Mouse (Mus musculus) lung, embryonic 14.5 days (tissue): ENCODE measurements around the gene Kcnq1. TPM values are rescaled to one million over a fixed set of nuclear protein-coding genes. Genes with fewer than 3 reads are reported as not detected.

Experiments used
- ATAC-seq: fragments of 200-750 bp; cut with Nextera tagmentation; 2 replicates; pipeline ENCODE4 v1.8.0; 2017; ENCODE audit warnings: mild to moderate bottlenecking, moderate TSS enrichment, moderate library complexity; ENCODE audit not compliant: insufficient read depth
- DNase-seq: peaks from one replicate; pipeline ENCODE4 v3.0.0-alpha.2; 2015
- H3K27ac ChIP-seq: fragments of 300-500 bp; sonication (generic); 2 replicates; pipeline ENCODE4 v1.5.1; 2014; ENCODE audit warnings: low read depth, mild to moderate bottlenecking, moderate library complexity
- H3K27me3 ChIP-seq: fragments of 300-500 bp; sonication (generic); 2 replicates; pipeline ENCODE4 v1.6.1; 2014; ENCODE audit warnings: low read length, control low read depth; ENCODE audit not compliant: insufficient read depth
- H3K36me3 ChIP-seq: fragments of 300-500 bp; sonication (generic); 2 replicates; pipeline ENCODE4 v1.6.1; 2014; ENCODE audit warnings: control low read depth; ENCODE audit not compliant: insufficient read depth
- H3K4me1 ChIP-seq: fragments of 300-500 bp; sonication (generic); 2 replicates; pipeline ENCODE4 v1.6.1; 2014; ENCODE audit warnings: antibody characterized with exemption, control low read depth; ENCODE audit not compliant: insufficient read depth
- H3K4me2 ChIP-seq: fragments of 300-500 bp; sonication (generic); 2 replicates; pipeline ENCODE4 v1.6.1; 2014; ENCODE audit warnings: mild to moderate bottlenecking
- H3K4me3 ChIP-seq: fragments of 300-500 bp; sonication (generic); 2 replicates; pipeline ENCODE4 v1.5.1; 2014; ENCODE audit warnings: low read depth, low read length
- H3K9ac ChIP-seq: fragments of 300-500 bp; sonication (generic); 2 replicates; pipeline ENCODE4 v1.6.1; 2014
- H3K9me3 ChIP-seq: fragments of 300-500 bp; sonication (generic); 2 replicates; pipeline ENCODE4 v1.6.1; 2016; ENCODE audit warnings: low read depth, low read length, control low read depth
- CTCF ChIP-seq: IDR thresholded peaks from 2 replicates; pipeline ENCODE4 v1.5.1; 2016; ENCODE audit warnings: antibody characterized with exemption, low read depth
- WGBS: fragments of 180-500 bp; shearing (Covaris S2); extraction: QIAGEN DNeasy Blood & Tissue Kit; methylation state at CpG from one replicate; pipeline ENCODE4 v1.1.7; 2014; 5-methylcytosine and 5-hydroxymethylcytosine counted together
- polyA plus RNA-seq: library from polyadenylated mRNA; unstranded; fragments of >200 nt; fragmentation: Nextera tagmentation; extraction: Ambion mirVana; gene quantifications from 2 replicates; pipeline ENCODE4 v1.2.1, GENCODE M21; 2014

The Kcnq1 gene
- polyA plus RNA-seq, 1 experiment from 2014 or later, result 5.3 TPM

DNA sequence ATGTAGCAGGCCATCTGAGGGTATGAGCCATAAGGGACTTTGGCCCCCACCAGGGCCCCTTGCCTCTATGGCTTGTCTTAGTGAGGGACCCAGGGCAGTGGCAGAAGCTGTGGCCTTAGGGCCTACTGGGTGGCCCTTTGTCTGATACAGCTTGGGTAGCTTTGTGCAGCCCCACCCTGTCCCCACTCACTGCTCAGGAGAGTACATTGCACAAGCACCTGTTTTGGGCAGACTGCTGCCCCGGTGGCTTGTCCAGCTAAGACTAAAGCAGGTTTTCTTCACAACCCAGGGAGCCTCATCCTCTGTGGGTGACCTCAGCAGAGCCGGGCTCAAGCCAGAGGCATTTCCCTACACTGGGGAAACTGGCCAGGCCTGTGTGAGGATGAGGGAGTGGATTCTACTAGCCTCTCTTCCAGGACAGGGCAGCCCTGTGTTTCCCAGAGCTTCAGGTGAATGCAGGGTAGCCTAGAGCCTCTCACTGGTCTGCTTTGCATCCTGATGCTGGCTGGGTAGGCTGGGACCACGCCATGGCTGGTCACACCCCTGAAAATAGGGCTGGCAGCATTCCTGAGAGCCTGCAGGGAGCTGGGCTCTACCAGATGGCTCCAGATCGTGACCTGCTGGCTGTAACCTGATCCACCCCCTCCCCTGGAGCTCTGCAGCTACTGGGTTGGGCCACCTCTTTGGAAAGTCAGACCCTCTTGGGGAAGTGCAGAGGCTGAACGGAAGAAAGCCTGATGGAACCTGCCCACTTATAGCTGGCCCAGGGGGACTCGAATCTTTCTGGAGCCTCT lies 17.9 kb downstream of the Kcnq1 start:
- H3K4me1 ChIP-seq, result peaks cover 11% of the 10 kb centered on the region
- WGBS, result 11% methylated on average over 6 of the region's 6 CpGs
- no peak overlapping the region for H3K4me2 ChIP-seq
- H3K27ac ChIP-seq, result peak overlapping the region; percentile 83
- peak; percentile 75 for DNase-seq
- ATAC-seq, result peak; percentile 86
- no peak overlapping the region for H3K4me3 ChIP-seq
- no peaks in the 10 kb centered on the region for H3K9me3 ChIP-seq
- no peaks in the 10 kb centered on the region for H3K27me3 ChIP-seq
- no peak for TF ChIP-seq CTCF
- H3K9ac ChIP-seq, result no peak overlapping the region
- no peaks in the 10 kb centered on the region for H3K36me3 ChIP-seq

DNA sequence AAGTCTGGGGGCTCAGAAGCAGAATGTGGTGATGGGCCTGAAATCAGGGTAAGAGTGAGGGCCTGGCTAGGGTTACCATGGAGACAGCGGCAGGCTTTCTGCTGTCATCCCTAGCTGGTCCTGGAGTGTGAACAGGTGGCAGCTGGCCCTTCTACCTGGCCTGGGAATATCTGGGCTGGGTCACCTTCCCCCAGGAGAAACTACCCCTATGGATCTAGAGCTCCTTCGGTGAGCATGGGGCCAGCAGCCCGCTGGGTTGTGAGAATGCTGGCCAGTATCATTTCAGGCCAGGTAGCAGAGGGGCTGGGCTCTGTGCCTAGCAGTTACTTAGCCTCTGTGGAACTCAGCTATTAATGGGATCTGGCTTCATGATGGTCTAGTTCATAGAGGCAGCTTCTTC lies 18.7 kb downstream of the Kcnq1 start:
- Histone ChIP-seq H3K4me3 (no peak overlapping the region), H3K9me3 (no peaks in the 10 kb centered on the region), H3K4me1 (peaks cover 7% of the 10 kb centered on the region), H3K9ac (no peak overlapping the region), H3K36me3 (no peaks in the 10 kb centered on the region), H3K4me2 (no peak overlapping the region), H3K27ac (0 out of 2 replicates have a peak overlapping the region, but pooled peaks have one; percentile 83), H3K27me3 (no peaks in the 10 kb centered on the region)
- WGBS, result 58% methylated on average over 3 of the region's 3 CpGs
- ATAC-seq (no peak), DNase-seq (no peak)
- TF ChIP-seq CTCF, result no peak

DNA sequence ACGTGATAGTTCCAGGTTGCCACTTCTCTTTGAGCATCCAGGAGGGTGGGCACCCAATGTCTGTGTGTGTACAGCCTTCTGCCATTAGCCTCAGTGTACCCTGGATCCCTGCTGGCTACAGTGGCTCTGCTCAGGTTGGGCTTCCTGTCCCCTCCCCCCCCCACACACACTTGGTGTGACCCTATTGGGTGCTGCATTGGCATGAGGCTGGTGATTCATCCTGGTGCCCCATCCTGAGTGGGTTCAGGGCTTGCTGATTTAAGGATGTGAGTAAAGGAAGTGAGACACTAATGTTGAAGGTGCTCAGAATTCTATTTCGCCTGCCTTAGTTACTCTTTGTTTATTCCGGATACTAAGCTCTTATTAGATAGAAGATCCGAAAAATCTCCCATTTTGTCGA lies 26.7 kb downstream of the Kcnq1 start:
- Histone ChIP-seq H3K27me3 (no peaks in the 10 kb centered on the region), H3K4me3 (no peak overlapping the region), H3K9me3 (no peaks in the 10 kb centered on the region), H3K36me3 (no peaks in the 10 kb centered on the region), H3K27ac (no peak overlapping the region), H3K9ac (no peak overlapping the region), H3K4me1 (no peaks in the 10 kb centered on the region), H3K4me2 (no peak overlapping the region)
- no peak for DNase-seq
- no peak for ATAC-seq
- WGBS, result 73% methylated on average over 5 of the region's 5 CpGs
- TF ChIP-seq CTCF, result no peak

DNA sequence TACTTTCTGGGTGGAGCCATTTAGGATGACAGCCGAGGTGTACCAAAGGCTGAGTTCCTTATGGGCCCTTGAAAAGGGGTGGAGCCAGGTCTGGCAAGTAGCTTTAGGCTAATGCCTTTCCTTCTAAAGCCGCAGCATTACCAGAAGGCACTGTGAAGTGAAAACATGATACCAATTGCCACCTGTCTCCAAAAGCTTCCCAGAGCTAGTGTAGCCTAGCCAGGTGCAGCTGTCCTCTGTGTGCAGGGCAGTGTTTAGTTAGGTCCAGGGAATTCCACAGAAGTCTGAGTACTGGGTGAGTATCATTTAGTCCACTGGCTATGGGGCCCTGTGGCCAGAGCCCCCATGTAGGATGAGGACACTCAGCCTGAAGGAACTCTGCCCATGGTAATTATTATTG lies 30.0 kb downstream of the Kcnq1 start:
- H3K9ac ChIP-seq, result no peak overlapping the region
- DNase-seq (no peak), ATAC-seq (no peak)
- no peak overlapping the region for H3K27ac ChIP-seq
- no peak overlapping the region for H3K4me2 ChIP-seq
- H3K4me3 ChIP-seq, result no peak overlapping the region
- H3K9me3 ChIP-seq, result no peaks in the 10 kb centered on the region
- 58% methylated on average over 2 of the region's 2 CpGs for WGBS
- H3K4me1 ChIP-seq, result no peaks in the 10 kb centered on the region
- TF ChIP-seq CTCF, result no peak
- H3K27me3 ChIP-seq, result no peaks in the 10 kb centered on the region
- no peaks in the 10 kb centered on the region for H3K36me3 ChIP-seq

DNA sequence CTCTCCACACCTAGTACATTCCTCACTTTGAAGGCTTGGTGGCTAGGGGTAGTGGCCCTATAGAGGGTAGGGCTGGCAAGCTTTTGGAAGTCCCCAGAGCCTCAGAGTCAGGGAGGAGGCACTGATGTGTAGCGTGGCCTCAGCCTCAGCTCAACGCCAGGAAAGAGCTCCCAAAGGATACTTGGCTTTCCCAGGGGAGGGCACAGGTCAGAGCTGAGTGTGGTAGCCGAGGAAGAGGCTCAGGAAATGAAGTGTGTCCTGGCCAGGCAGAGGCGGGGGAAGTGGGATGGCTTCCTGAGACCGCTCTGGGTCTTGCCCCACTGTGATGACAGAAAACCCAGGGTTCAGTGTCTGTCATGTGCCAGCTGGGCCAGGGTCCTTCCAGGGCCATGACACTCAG lies 30.4 kb downstream of the Kcnq1 start:
- 42% methylated on average over 5 of the region's 5 CpGs for WGBS
- ATAC-seq (no peak), DNase-seq (no peak)
- H3K9ac ChIP-seq, result no peak overlapping the region
- no peak overlapping the region for H3K27ac ChIP-seq
- H3K4me2 ChIP-seq, result no peak overlapping the region
- H3K27me3 ChIP-seq, result no peaks in the 10 kb centered on the region
- no peak overlapping the region for H3K4me3 ChIP-seq
- H3K36me3 ChIP-seq, result no peaks in the 10 kb centered on the region
- no peak for TF ChIP-seq CTCF
- H3K9me3 ChIP-seq, result no peaks in the 10 kb centered on the region
- no peaks in the 10 kb centered on the region for H3K4me1 ChIP-seq

DNA sequence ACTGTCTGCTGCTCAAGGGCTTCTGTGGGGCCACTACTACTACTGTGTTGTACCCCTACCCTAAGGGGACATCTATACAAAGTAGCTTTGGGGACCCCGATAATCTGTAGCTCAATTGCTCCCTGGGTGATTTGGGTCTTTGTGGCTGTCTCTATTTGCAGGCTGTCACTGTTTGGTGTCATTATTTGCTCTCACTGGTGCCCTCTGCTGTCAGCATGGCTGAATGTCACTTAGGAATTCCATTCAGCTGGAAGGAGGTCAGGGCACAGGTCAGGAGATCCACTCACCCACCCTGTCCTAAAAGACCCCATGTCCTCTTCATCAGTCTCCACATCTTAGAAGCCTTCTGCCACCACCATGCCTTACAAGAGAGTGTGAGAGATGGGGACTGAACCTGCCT lies 32.6 kb downstream of the Kcnq1 start:
- WGBS, result 42% methylated on average over 1 of the region's 1 CpGs
- no peak overlapping the region for H3K4me2 ChIP-seq
- no peak overlapping the region for H3K9ac ChIP-seq
- ATAC-seq (peak; percentile 28), DNase-seq (peak; percentile 77)
- H3K4me3 ChIP-seq, result no peak overlapping the region
- H3K27ac ChIP-seq, result no peak overlapping the region
- H3K36me3 ChIP-seq, result no peaks in the 10 kb centered on the region
- H3K4me1 ChIP-seq, result no peaks in the 10 kb centered on the region
- no peaks in the 10 kb centered on the region for H3K27me3 ChIP-seq
- peak; percentile 77 for TF ChIP-seq CTCF
- no peaks in the 10 kb centered on the region for H3K9me3 ChIP-seq

DNA sequence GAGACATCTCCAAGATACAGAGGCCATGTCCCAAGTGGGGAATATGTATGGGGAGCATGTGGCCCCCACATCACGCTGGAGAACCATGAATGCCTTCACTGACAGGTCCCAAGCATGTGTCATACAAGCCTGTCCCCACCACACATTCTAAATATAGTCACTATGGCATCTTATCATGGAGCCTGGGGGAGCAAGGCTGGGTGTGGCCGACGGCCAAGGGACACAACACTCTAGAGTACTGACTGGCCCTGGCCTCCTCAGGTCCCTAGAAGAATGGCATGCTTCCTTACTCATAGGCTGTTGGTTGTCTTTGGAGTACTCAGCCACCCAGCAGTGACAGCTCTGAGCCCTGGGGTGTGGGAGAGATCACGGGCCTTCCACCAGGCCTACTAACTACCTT lies 33.8 kb downstream of the Kcnq1 start:
- Histone ChIP-seq H3K27me3 (no peaks in the 10 kb centered on the region), H3K9me3 (no peaks in the 10 kb centered on the region), H3K36me3 (no peaks in the 10 kb centered on the region), H3K9ac (no peak overlapping the region), H3K4me2 (no peak overlapping the region), H3K4me1 (no peaks in the 10 kb centered on the region), H3K4me3 (no peak overlapping the region), H3K27ac (no peak overlapping the region)
- TF ChIP-seq CTCF, result no peak
- no peak for ATAC-seq
- no peak for DNase-seq
- 75% methylated on average over 4 of the region's 4 CpGs for WGBS

DNA sequence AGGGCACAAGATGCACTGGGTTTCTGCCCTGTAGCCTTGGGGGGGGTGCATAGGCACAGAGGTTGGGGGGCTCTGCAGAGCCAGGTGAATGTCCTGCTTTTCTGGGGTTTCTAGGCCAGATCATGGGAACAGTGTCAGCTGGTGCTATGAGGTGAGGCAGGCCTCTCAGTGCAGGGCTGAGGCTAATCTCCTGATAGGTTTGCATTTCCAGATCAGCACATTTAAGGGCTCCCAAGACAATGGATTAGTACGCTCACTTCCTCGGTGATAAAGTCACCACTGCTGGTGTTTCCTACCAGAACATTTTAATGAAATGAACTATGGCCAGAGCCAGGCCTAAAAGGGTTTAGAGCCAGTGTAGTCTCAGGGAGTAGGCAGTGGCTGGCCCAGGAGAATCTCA lies 36.5 kb downstream of the Kcnq1 start:
- DNase-seq (no peak), ATAC-seq (no peak)
- Histone ChIP-seq H3K9me3 (no peaks in the 10 kb centered on the region), H3K27me3 (no peaks in the 10 kb centered on the region), H3K4me1 (no peaks in the 10 kb centered on the region), H3K4me3 (no peak overlapping the region), H3K4me2 (no peak overlapping the region), H3K9ac (no peak overlapping the region), H3K36me3 (no peaks in the 10 kb centered on the region), H3K27ac (no peak overlapping the region)
- TF ChIP-seq CTCF, result no peak
- 81% methylated on average over 2 of the region's 2 CpGs for WGBS
